Mouse (Mus musculus) cortical plate, adult 2 months (tissue): ENCODE measurements at regions not wholly inside any gene's neighbourhood (a gene's known extent, or its start where the extent isn't known, plus 50 kb on each side); places are given as distances from the start of the nearest gene placed in this dataset.

Experiments used
- CTCF ChIP-seq: fragments of 200-500 bp; IDR thresholded peaks from 2 replicates; pipeline ENCODE4 v1.5.1; 2011; ENCODE audit warnings: mild to moderate bottlenecking, control low read depth, low read length; ENCODE audit not compliant: insufficient read depth; ENCODE audit errors: extremely low read depth
- POLR2A ChIP-seq: fragments of 200-500 bp; IDR thresholded peaks from 2 replicates; pipeline ENCODE4 v1.6.1; 2011; ENCODE audit warnings: mild to moderate bottlenecking, low read length, control low read depth; ENCODE audit not compliant: insufficient read depth; ENCODE audit errors: extremely low read depth

GRCm38 (mm10) chr14:17089640-17090572 lies 270.9 kb upstream of the Rarb start:
- TF ChIP-seq POLR2A (no peak), CTCF (no peak)
